In genomic region chr7:37254431-37254830, GRCm38 (mm10) we compare ENCODE assay signal across 14 mouse cellular contexts.
DNase-seq lines count a peak whose midpoint lies in the region; ATAC-seq and TF ChIP-seq lines count a peak whose summit lies in the region.
"Had no signal": no experiment of that assay in that cellular context is flagged by ENCODE, and none has a peak within 500 bp of the region (broad histone marks: within the 10 kb centered on the region; RNA-seq: fewer than 3 reads in every experiment).

No protein-coding gene starts in this region.

- H3K4me2 ChIP-seq in limb, embryonic 12.5 days, result peak overlapping the region; percentile 31; the same call in 1 of the 2 replicates
- H3K4me2 ChIP-seq: kidney, embryonic 15.5 days; liver, embryonic 11.5 days; midbrain, embryonic 11.5 days had no signal

- H3K36me3 ChIP-seq in limb, embryonic 12.5 days, result no peaks in the 10 kb centered on the region
- H3K36me3 ChIP-seq: kidney, embryonic 15.5 days had no signal

- H3K9ac ChIP-seq in limb, embryonic 12.5 days (replicated peaks), result no peak overlapping the region
- H3K9ac ChIP-seq: kidney, embryonic 15.5 days had no signal

- no peak overlapping the region for H3K4me3 ChIP-seq in gastrocnemius, adult 2 months
- H3K4me3 ChIP-seq in limb, embryonic 12.5 days (replicated peaks), result no peak overlapping the region
- H3K4me3 ChIP-seq: kidney, embryonic 15.5 days; layer of hippocampus, adult 2 months had no signal

- no peak overlapping the region for H3K27ac ChIP-seq in gastrocnemius, adult 2 months
- peak overlapping the region; percentile 84 for H3K27ac ChIP-seq in limb, embryonic 12.5 days
- H3K27ac ChIP-seq: kidney, embryonic 15.5 days; layer of hippocampus, adult 2 months had no signal

- peak; percentile 31; the same call in 1 of the 2 replicates for ATAC-seq in limb, embryonic 12.5 days (ENCODE audit: insufficient number of reproducible peaks, insufficient read depth, low FRiP score, low TSS enrichment, low read depth)
- ATAC-seq: activated CD4-positive, CD25-positive, alpha-beta regulatory T cell, adult 4 months had no signal

- H3K9me3 ChIP-seq in limb, embryonic 12.5 days, result peaks cover 10% of the 10 kb centered on the region; the same call in 1 of the 2 replicates
- H3K9me3 ChIP-seq: kidney, embryonic 15.5 days had no signal

- H3K4me1 ChIP-seq in limb, embryonic 12.5 days (replicated peaks), result peaks cover 27% of the 10 kb centered on the region

- H3K27me3 ChIP-seq in limb, embryonic 12.5 days, result no peaks in the 10 kb centered on the region
- H3K27me3 ChIP-seq: kidney, embryonic 15.5 days had no signal

- DNase-seq in heart, postnatal 10 days, result peak; percentile 0 to 4
- no peak for DNase-seq in heart, adult 8-10 months (ENCODE audit: low spot score)
- DNase-seq in embryo, embryonic 9.5 days (ENCODE audit: extremely low spot score), result peak; percentile 27
- DNase-seq in gastrocnemius, adult 2 months, result peak; percentile 64
- no peak for DNase-seq in lung, postnatal 25 days (ENCODE audit: low spot score)
- DNase-seq in left cerebral cortex, adult 8-10 months (ENCODE audit: low spot score in 2 of 2), result no peak
- no peak for DNase-seq in retina, postnatal 1 day
- DNase-seq: cerebellum, postnatal 25 days had no signal

- 15% methylated on average over 9 of the region's 9 CpGs for WGBS in limb, embryonic 12.5 days

- intact Hi-C loops in heart, postnatal 10 days (cut with DNase I), result no loop called here
- intact Hi-C loops in gastrocnemius, adult 2 months (cut with DNase I), result no loop called here

- TF ChIP-seq CTCF in gastrocnemius, adult 2 months (IDR thresholded peaks at IDR 0.05), result no peak

Comparison
In these comparisons a context has a peak if more than half of its experiments do, and no peak if none do; other contexts are left out.
1. DNase-seq: peak in heart, postnatal 10 days (2 of 2), embryo, embryonic 9.5 days (single experiment) and gastrocnemius, adult 2 months (single experiment); none in heart, adult 8-10 months (single experiment), lung, postnatal 25 days (single experiment), left cerebral cortex, adult 8-10 months (0 of 2) and retina, postnatal 1 day (single experiment).